Mouse (Mus musculus): ENCODE data around the gene Hist1h2bp. TPM values are rescaled to one million over a fixed set of nuclear protein-coding genes. Genes with fewer than 3 reads are reported as not detected.
"Not testable (repeated sequence)": the region's sequence is repeated elsewhere in the genome, so short reads cannot be mapped to it uniquely, and the experiment has no call there.

The Hist1h2bp gene
- polyA plus RNA-seq, 1 experiment from 2014 or later = 0.74 TPM

DNA sequence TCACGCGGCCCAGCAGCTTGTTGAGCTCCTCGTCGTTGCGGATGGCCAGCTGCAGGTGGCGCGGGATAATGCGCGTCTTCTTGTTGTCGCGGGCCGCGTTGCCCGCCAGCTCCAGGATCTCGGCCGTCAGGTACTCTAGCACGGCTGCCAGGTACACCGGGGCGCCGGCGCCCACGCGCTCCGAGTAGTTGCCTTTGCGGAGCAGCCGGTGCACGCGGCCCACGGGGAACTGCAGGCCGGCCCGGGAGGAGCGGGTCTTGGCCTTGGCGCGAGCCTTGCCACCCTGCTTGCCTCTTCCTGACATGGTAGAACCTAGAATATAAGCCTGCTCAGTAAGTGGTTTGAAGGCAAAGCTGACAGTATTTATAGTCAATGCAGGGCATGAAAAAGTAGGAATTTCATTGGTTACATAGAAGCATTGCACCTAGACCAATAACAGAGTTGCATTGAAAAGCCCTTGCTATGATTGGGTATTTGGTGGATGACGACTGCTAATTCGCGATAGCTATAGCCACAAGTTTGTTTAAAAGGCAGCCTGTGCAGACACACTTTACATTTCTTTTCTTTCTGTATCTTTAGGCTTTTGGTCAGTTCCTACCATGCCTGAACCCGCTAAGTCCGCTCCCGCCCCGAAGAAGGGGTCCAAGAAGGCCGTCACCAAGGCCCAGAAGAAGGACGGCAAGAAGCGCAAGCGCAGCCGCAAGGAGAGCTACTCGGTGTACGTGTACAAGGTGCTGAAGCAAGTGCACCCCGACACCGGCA, 33.6 kb upstream of the Hist1h2bp start, which contains the start of the genes Hist1h2ak and Hist1h2bn:
Hist1h2ak (minus strand) TSS at position 304 of the 762 bp plus-strand sequence.
Hist1h2bn (plus strand) TSS at position 600 of the 762 bp plus-strand sequence.
- peak within 1 kb of the TSS; percentile 69 for H3K9ac ChIP-seq (ENCODE audit: low read length)
- peaks cover 20% of the 10 kb centered on the region for H3K4me1 ChIP-seq (replicated peaks; ENCODE audit: control insufficient read depth, insufficient read depth, low read length)
- H3K27me3 ChIP-seq (replicated peaks; ENCODE audit: control insufficient read depth, insufficient read depth, low read length); H3K9me3 ChIP-seq (ENCODE audit: control insufficient read depth, low read length); H3K36me3 ChIP-seq (ENCODE audit: control insufficient read depth, insufficient read depth, low read length): not testable (repeated sequence)
- H3K4me3 ChIP-seq (ENCODE audit: low read depth, low read length) = peak within 1 kb of the TSS; percentile 45
- WGBS = under 1% methylated on average over 46 of the region's 50 CpGs
- DNase-seq (ENCODE audit: low spot score) (peak; percentile 87), ATAC-seq (replicated peaks; ENCODE audit: low FRiP score, low TSS enrichment, low read depth) (peak; percentile 93)
- peak within 1 kb of the TSS; percentile 70 for H3K4me2 ChIP-seq (ENCODE audit: low read length)
- peak within 1 kb of the TSS; percentile 89 for H3K27ac ChIP-seq (ENCODE audit: low read depth)

DNA sequence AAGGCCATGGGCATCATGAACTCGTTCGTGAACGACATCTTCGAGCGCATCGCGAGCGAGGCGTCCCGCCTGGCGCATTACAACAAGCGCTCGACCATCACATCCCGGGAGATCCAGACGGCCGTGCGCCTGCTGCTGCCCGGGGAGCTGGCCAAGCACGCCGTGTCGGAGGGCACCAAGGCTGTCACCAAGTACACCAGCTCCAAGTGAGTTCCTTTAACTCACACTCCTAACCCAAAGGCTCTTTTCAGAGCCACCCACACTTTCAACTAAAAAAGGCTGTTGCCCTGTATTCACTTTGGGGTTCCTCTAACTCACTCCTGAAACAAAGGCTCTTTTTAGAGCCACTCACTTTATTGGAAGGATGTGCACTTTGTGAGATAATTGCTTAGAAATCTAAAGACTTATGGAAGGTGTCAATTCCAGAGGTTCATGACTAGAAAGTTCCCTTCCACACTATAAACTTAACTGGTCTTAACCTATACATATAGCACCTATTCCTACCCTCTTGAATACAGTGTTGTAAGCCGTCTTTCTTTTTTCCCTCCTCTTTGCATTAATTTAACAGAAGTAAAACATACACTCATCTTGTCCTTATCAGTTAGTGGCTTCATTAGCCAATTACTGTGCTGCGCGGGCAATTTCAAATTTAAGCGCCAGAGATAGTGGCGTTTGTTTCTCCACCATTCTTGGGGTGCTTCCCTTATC, 32.8 kb upstream of the Hist1h2bp start:
- H3K9me3 ChIP-seq (ENCODE audit: control insufficient read depth, low read length); ATAC-seq (replicated peaks; ENCODE audit: low FRiP score, low TSS enrichment, low read depth); H3K27me3 ChIP-seq (replicated peaks; ENCODE audit: control insufficient read depth, insufficient read depth, low read length); H3K36me3 ChIP-seq (ENCODE audit: control insufficient read depth, insufficient read depth, low read length): not testable (repeated sequence)
- peak overlapping the region; percentile 45 for H3K4me3 ChIP-seq (ENCODE audit: low read depth, low read length)
- WGBS = 5% methylated on average over 15 of the region's 26 CpGs
- H3K4me2 ChIP-seq (ENCODE audit: low read length) = peak overlapping the region; percentile 70
- peak; percentile 68 for DNase-seq (ENCODE audit: low spot score)
- H3K4me1 ChIP-seq (replicated peaks; ENCODE audit: control insufficient read depth, insufficient read depth, low read length) = peaks cover 16% of the 10 kb centered on the region
- peak overlapping the region; percentile 69 for H3K9ac ChIP-seq (ENCODE audit: low read length)
- H3K27ac ChIP-seq (ENCODE audit: low read depth) = peak overlapping the region; percentile 89

DNA sequence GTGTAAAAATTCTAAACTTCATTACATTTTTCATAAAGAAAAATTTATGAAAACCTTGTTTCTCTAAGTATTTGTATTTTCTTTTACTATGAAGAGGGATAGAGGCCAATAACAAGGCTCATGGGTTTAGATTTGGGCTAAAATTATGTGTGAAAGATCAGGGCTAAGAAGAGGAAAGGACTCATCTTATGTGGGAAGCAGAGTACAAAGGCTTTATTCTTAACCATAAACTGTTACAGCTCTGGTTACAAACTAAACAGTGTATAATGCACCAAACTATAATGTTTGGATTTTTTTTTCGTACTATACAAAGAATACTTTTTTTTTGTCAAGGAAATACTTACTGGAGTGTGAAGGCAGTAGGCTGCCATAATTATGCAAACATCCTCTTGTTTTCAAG, 31.6 kb upstream of the Hist1h2bp start:
- no peak overlapping the region for H3K9ac ChIP-seq (ENCODE audit: low read length)
- ATAC-seq (replicated peaks; ENCODE audit: low FRiP score, low TSS enrichment, low read depth) = no peak
- no peak overlapping the region for H3K27ac ChIP-seq (ENCODE audit: low read depth)
- peak overlapping the region; percentile 66 for H3K4me2 ChIP-seq (ENCODE audit: low read length)
- H3K27me3 ChIP-seq (replicated peaks; ENCODE audit: control insufficient read depth, insufficient read depth, low read length) = no peaks in the 10 kb centered on the region
- no peaks in the 10 kb centered on the region for H3K9me3 ChIP-seq (ENCODE audit: control insufficient read depth, low read length)
- no peak overlapping the region for H3K4me3 ChIP-seq (ENCODE audit: low read depth, low read length)
- peaks cover 14% of the 10 kb centered on the region for H3K4me1 ChIP-seq (replicated peaks; ENCODE audit: control insufficient read depth, insufficient read depth, low read length)
- no peak for DNase-seq (ENCODE audit: low spot score)
- no peaks in the 10 kb centered on the region for H3K36me3 ChIP-seq (ENCODE audit: control insufficient read depth, insufficient read depth, low read length)
- WGBS = 74% methylated on average over 1 of the region's 1 CpGs

DNA sequence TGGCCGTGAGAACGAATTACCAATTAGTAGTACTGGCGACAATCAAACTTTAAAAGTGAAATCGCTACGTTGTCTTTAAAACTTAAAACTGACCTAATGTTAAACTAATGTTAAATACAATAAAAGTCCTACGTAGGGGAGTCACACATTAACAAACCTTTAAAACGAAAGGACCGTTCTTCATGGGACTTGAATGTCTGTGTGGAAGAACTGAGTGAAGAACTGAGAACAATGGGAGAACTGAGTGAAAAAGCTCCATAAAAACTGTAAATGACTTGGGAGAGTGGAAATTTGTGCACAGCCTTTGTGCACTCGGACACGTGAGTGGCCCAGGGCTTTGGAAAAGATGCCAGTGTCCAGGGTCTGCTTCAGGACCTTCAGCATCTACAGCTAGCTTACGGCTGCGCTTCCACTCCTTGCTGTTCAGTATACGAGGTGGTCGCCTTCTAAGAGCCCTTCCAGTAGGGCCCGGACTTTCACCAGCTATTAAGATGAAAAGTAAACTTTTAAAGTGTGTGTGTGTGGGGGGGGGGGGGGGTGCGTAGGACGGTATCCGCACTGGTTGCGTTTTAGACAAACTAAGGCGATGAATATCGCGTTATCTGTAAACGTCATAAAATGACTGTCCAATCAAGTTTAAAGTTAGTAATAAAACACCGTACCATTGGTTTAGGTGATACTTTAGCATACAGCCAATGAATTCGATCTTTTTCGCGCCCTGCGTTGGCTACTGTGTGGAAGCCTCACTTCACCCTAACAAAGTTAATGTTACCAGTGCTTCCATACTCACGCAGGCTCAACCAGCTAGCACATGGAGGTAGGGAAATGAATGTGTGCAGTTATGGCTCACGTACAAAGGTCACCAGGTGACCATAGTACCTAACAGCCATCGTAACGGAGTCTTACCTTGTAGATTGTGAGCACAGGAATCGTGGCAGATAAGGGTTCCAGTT, 8.2 kb upstream of the Hist1h2bp start:
- 5% methylated on average over 33 of the region's 33 CpGs for WGBS
- Histone ChIP-seq H3K36me3 (ENCODE audit: control insufficient read depth, insufficient read depth, low read length) (no peaks in the 10 kb centered on the region), H3K27me3 (replicated peaks; ENCODE audit: control insufficient read depth, insufficient read depth, low read length) (no peaks in the 10 kb centered on the region), H3K9ac (ENCODE audit: low read length) (peak overlapping the region; percentile 97), H3K27ac (ENCODE audit: low read depth) (peak overlapping the region; percentile 97), H3K9me3 (ENCODE audit: control insufficient read depth, low read length) (no peaks in the 10 kb centered on the region), H3K4me1 (replicated peaks; ENCODE audit: control insufficient read depth, insufficient read depth, low read length) (peaks cover 9% of the 10 kb centered on the region), H3K4me2 (ENCODE audit: low read length) (peak overlapping the region; percentile 95), H3K4me3 (ENCODE audit: low read depth, low read length) (peak overlapping the region; percentile 61)
- ATAC-seq (replicated peaks; ENCODE audit: low FRiP score, low TSS enrichment, low read depth) = peak; percentile 83
- peak; percentile 88 for DNase-seq (ENCODE audit: low spot score)

DNA sequence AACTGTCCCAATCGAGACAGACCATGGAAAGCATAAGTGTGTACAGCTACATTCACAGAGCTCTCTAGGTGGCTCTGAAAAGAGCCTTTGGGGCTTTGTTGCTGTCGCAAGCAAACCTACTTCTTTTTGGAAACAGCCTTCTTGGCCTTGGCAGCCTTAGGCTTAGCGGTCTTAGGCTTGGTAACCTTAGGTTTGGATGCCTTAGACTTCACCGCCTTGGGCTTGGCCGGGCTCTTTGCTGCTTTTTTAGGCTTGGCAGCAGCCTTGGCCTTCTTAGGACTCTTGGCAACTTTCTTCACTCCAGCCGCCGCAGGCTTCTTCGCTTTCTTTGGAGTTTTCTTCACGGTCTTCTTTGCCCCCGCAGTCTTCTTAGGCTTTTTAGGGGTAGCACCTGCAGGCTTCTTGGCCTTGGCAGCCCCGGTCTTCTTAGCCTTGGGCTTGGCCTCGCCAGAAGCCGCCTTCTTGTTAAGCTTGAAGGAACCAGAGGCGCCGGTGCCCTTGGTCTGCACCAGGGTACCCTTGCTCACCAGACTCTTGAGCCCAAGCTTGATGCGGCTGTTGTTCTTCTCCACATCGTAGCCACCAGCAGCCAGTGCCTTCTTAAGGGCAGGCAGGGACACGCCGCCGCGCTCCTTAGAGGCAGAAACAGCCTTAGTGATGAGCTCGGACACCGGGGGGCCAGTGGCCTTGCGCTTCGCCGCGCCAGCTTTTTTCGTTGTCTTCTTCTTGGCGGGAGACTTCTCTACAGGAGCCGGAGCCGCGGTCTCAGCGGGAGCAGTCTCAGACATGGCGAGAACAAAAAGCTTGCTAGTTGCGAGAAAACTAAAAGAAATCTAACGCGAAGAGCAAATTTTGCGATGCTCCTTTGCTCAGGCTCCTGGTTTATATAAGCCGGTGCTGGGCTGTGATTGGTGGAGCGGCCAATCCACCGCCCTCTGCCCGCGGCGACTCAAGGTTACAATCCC, 7.2 kb upstream of the Hist1h2bp start, which contains the start of gene Hist1h1b:
Hist1h1b (minus strand) TSS at position 859 of the 965 bp plus-strand sequence.
- peak within 1 kb of the TSS; percentile 97 for H3K9ac ChIP-seq (ENCODE audit: low read length)
- ATAC-seq (replicated peaks; ENCODE audit: low FRiP score, low TSS enrichment, low read depth) (peak; percentile 43), DNase-seq (ENCODE audit: low spot score) (peak; percentile 91)
- peak within 1 kb of the TSS; percentile 95 for H3K4me2 ChIP-seq (ENCODE audit: low read length)
- no peaks in the 10 kb centered on the region for H3K9me3 ChIP-seq (ENCODE audit: control insufficient read depth, low read length)
- peak within 1 kb of the TSS; percentile 61 for H3K4me3 ChIP-seq (ENCODE audit: low read depth, low read length)
- H3K36me3 ChIP-seq (ENCODE audit: control insufficient read depth, insufficient read depth, low read length) = no peaks in the 10 kb centered on the region
- WGBS = under 1% methylated on average over 44 of the region's 44 CpGs
- peak within 1 kb of the TSS; percentile 97 for H3K27ac ChIP-seq (ENCODE audit: low read depth)
- H3K27me3 ChIP-seq (replicated peaks; ENCODE audit: control insufficient read depth, insufficient read depth, low read length) = no peaks in the 10 kb centered on the region
- peaks cover 14% of the 10 kb centered on the region for H3K4me1 ChIP-seq (replicated peaks; ENCODE audit: control insufficient read depth, insufficient read depth, low read length)

DNA sequence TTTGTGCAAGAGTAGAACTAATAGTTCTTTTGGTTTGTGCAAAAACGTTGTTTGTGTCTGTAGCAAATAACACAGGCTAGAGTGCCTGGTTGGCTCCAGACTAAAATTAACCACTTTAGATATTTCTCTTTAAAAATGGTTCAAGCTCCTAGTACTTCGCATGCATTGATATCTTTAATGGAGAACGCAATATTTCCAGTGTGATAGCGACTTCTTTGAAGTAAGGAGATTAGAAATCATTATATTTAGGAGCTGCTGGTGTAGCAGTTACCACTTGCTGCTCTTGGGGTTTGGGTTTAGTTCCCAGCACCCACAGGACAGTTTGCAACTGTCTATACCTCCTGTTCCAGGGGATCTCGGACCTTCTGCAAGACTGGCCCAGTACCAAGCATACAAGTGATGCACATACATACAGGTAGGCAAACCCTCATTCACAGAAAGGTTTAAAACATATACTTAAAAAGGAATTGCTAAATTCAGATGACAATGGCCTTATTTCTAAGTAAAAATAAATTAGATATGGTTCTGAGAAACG, 6.2 kb upstream of the Hist1h2bp start:
- H3K27ac ChIP-seq (ENCODE audit: low read depth) = peak overlapping the region; percentile 97
- H3K4me1 ChIP-seq (replicated peaks; ENCODE audit: control insufficient read depth, insufficient read depth, low read length) = peaks cover 20% of the 10 kb centered on the region
- no peaks in the 10 kb centered on the region for H3K36me3 ChIP-seq (ENCODE audit: control insufficient read depth, insufficient read depth, low read length)
- no peaks in the 10 kb centered on the region for H3K9me3 ChIP-seq (ENCODE audit: control insufficient read depth, low read length)
- DNase-seq (ENCODE audit: low spot score) (peak; percentile 54), ATAC-seq (replicated peaks; ENCODE audit: low FRiP score, low TSS enrichment, low read depth) (no peak)
- peak overlapping the region; percentile 61 for H3K4me3 ChIP-seq (ENCODE audit: low read depth, low read length)
- WGBS = 39% methylated on average over 6 of the region's 6 CpGs
- peak overlapping the region; percentile 95 for H3K4me2 ChIP-seq (ENCODE audit: low read length)
- H3K27me3 ChIP-seq (replicated peaks; ENCODE audit: control insufficient read depth, insufficient read depth, low read length) = no peaks in the 10 kb centered on the region
- peak overlapping the region; percentile 97 for H3K9ac ChIP-seq (ENCODE audit: low read length)

DNA sequence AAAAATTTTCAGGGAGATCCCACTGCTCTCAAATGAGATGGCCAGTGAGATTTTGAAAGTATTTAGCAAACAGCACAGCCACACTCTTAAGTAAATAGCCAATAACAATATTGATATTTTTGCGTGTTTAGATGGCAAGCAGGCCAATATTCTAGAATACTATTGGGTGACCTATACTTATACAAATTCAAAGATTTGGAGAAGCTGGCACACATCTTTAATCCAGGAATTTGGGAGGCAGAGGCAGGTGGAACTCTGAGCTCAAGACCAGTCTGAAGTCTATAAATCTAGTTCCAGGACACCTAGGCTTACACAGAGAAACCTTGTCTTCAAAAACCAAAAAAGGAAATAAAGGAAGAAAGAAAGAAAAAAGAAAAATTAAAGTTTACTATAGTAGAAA, 5.6 kb upstream of the Hist1h2bp start:
- ATAC-seq (replicated peaks; ENCODE audit: low FRiP score, low TSS enrichment, low read depth) = no peak
- Histone ChIP-seq H3K4me3 (ENCODE audit: low read depth, low read length) (no peak overlapping the region), H3K4me1 (replicated peaks; ENCODE audit: control insufficient read depth, insufficient read depth, low read length) (peaks cover 22% of the 10 kb centered on the region), H3K4me2 (ENCODE audit: low read length) (no peak overlapping the region), H3K9me3 (ENCODE audit: control insufficient read depth, low read length) (no peaks in the 10 kb centered on the region), H3K36me3 (ENCODE audit: control insufficient read depth, insufficient read depth, low read length) (no peaks in the 10 kb centered on the region), H3K9ac (ENCODE audit: low read length) (no peak overlapping the region), H3K27me3 (replicated peaks; ENCODE audit: control insufficient read depth, insufficient read depth, low read length) (no peaks in the 10 kb centered on the region), H3K27ac (ENCODE audit: low read depth) (0 out of 2 replicates have a peak overlapping the region, but pooled peaks have one; percentile 43)
- peak; percentile 41 for DNase-seq (ENCODE audit: low spot score)
- WGBS = 91% methylated on average over 1 of the region's 1 CpGs

Data from intestine, embryonic 14.5 days (tissue).